Mouse (Mus musculus) midbrain, embryonic 16.5 days (tissue): ENCODE data around the gene Akr1b10. TPM values are rescaled to one million over a fixed set of nuclear protein-coding genes. Genes with fewer than 3 reads are reported as not detected.
A peak's percentile ranks its signal among the peaks of the same experiment; 100 is the strongest.

Experiments
- ATAC-seq: fragments of 200-750 bp; cut with Nextera tagmentation; 2 replicates; pipeline ENCODE4 v1.8.0; 2017; ENCODE audit warnings: moderate TSS enrichment
- H3K27ac ChIP-seq: fragments of 300-500 bp; sonication (generic); 2 replicates; pipeline ENCODE4 v1.5.1; 2014; ENCODE audit warnings: mild to moderate bottlenecking, low read length, mixed read lengths
- H3K27me3 ChIP-seq: fragments of 300-500 bp; sonication (generic); 2 replicates; pipeline ENCODE4 v1.6.1; 2014; ENCODE audit warnings: low read depth, low read length, mixed read lengths; ENCODE audit not compliant: control insufficient read depth, insufficient read depth
- H3K36me3 ChIP-seq: fragments of 300-500 bp; sonication (generic); 2 replicates; pipeline ENCODE4 v1.6.1; 2014; ENCODE audit warnings: mild to moderate bottlenecking, low read length, moderate library complexity, mixed read lengths; ENCODE audit not compliant: control insufficient read depth, insufficient read depth
- H3K4me1 ChIP-seq: fragments of 300-500 bp; sonication (generic); 2 replicates; pipeline ENCODE4 v1.6.1; 2014; ENCODE audit warnings: mild to moderate bottlenecking, low read length, mixed read lengths; ENCODE audit not compliant: control insufficient read depth, insufficient read depth
- H3K4me2 ChIP-seq: fragments of 300-500 bp; sonication (generic); 2 replicates; pipeline ENCODE4 v1.6.1; 2014; ENCODE audit warnings: mild to moderate bottlenecking, low read length, mixed read lengths
- H3K4me3 ChIP-seq: fragments of 300-500 bp; sonication (generic); 2 replicates; pipeline ENCODE4 v1.5.1; 2014; ENCODE audit warnings: low read depth, mild to moderate bottlenecking, low read length, moderate library complexity, mixed read lengths
- H3K9ac ChIP-seq: fragments of 300-500 bp; sonication (generic); 2 replicates; pipeline ENCODE4 v1.6.1; 2014; ENCODE audit warnings: low read depth, low read length, mixed read lengths
- H3K9me3 ChIP-seq: fragments of 300-500 bp; sonication (generic); replicated peaks from 2 replicates; pipeline ENCODE4 v1.6.1; 2014; ENCODE audit warnings: mild to moderate bottlenecking, low read length, mixed read lengths; ENCODE audit not compliant: control insufficient read depth, poor library complexity, severe bottlenecking
- WGBS: fragments of 180-500 bp; shearing (Covaris S2); extraction: QIAGEN DNeasy Blood & Tissue Kit; methylation state at CpG from one replicate; pipeline ENCODE4 v1.1.7; 2014; 5-methylcytosine and 5-hydroxymethylcytosine counted together
- polyA plus RNA-seq: library from polyadenylated mRNA; unstranded; fragments of >200 nt; fragmentation: Nextera tagmentation; extraction: Ambion mirVana; gene quantifications from 2 replicates; pipeline ENCODE4 v1.2.1, GENCODE M21; 2015

Gene Akr1b10
- polyA plus RNA-seq, result 8.2 and 11.9 TPM in 2 replicates

DNA sequence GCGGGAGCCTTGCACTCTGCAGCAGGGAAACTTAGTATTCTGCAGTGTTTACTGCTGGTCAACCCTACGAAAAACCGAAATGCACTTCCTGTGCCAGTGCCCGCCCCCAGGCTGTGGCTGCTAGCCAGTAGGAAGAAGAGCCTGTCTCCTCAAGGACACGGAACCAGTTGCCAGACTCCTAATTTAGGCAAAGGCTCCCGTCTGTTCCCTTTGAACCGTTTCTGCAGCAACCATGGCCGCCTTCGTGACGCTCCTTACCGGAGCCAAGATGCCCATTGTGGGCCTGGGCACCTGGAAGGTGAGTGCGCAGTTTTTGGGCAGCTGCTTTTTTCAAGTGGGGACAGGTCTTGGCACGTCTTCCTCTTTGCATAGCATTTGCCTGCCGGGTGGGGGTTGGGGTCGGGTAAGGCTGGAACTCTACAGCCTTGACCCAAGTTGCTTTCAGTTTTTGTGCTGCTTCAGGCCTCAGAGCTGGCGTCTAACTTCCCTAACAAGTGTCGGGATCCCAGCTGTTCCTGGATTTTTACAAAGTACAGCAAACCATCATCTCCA, at the start of gene Akr1b10:
Gene Akr1b10 (plus strand): TSS at position 109 of the 552 bp plus-strand sequence.
- Histone ChIP-seq H3K4me3 (peak within 1 kb of the TSS; percentile 42), H3K9me3 (no peaks in the 10 kb centered on the region), H3K4me1 (peaks cover 7% of the 10 kb centered on the region), H3K4me2 (peak within 1 kb of the TSS; percentile 70), H3K9ac (peak within 1 kb of the TSS; percentile 55), H3K27ac (peak within 1 kb of the TSS; percentile 11; the same call in 1 of the 2 replicates), H3K27me3 (no peaks in the 10 kb centered on the region), H3K36me3 (no peaks in the 10 kb centered on the region)
- under 1% methylated on average over 17 of the region's 17 CpGs for WGBS
- ATAC-seq, result peak; percentile 77

GRCm38 (mm10) chr6:34334673-34335072, 49.3 kb upstream of the Akr1b10 start:
- 94% methylated on average over 5 of the region's 5 CpGs for WGBS
- H3K27me3 ChIP-seq, result no peaks in the 10 kb centered on the region

DNA sequence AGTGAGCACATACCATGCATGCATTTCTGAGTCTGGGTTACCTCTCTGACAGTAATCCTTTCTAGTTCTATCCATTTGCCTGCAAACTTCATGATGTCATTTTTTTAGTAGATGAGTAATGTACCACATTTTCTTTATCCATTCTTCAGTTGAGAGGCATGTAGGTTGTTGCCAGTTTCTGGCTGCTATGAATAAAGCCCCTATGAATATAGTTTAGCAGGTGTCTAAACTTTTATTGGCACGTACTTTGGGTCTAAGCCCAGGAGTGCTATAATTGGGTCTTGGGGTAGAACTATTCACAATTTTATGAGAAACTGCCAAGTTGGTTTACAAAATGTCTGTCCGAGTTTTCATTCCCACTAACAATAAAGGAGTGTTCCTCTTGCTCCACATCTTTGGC, 46.2 kb upstream of the Akr1b10 start:
- 83% methylated on average over 2 of the region's 2 CpGs for WGBS
- H3K9me3 ChIP-seq, result no peaks in the 10 kb centered on the region
- H3K27ac ChIP-seq, result no peak overlapping the region
- no peak overlapping the region for H3K4me2 ChIP-seq
- no peaks in the 10 kb centered on the region for H3K27me3 ChIP-seq
- no peaks in the 10 kb centered on the region for H3K4me1 ChIP-seq
- no peak overlapping the region for H3K4me3 ChIP-seq
- no peak for ATAC-seq
- no peak overlapping the region for H3K9ac ChIP-seq
- H3K36me3 ChIP-seq, result no peaks in the 10 kb centered on the region

More at GRCm38 (mm10) chr6:34334673-34335072, 49.3 kb upstream of the Akr1b10 start:
- H3K4me3 ChIP-seq, result no peak overlapping the region
- no peaks in the 10 kb centered on the region for H3K36me3 ChIP-seq
- no peak overlapping the region for H3K9ac ChIP-seq
- H3K4me1 ChIP-seq, result no peaks in the 10 kb centered on the region
- no peaks in the 10 kb centered on the region for H3K9me3 ChIP-seq
- H3K27ac ChIP-seq, result no peak overlapping the region
- H3K4me2 ChIP-seq, result no peak overlapping the region
- ATAC-seq, result no peak

GRCm38 (mm10) chr6:34341991-34342390, 42.0 kb upstream of the Akr1b10 start:
- H3K4me3 ChIP-seq, result no peak overlapping the region
- no peaks in the 10 kb centered on the region for H3K36me3 ChIP-seq
- no peaks in the 10 kb centered on the region for H3K27me3 ChIP-seq
- H3K4me2 ChIP-seq, result no peak overlapping the region
- H3K27ac ChIP-seq, result no peak overlapping the region
- H3K4me1 ChIP-seq, result no peaks in the 10 kb centered on the region
- no peak overlapping the region for H3K9ac ChIP-seq
- WGBS, result 88% methylated on average over 4 of the region's 4 CpGs
- no peak for ATAC-seq
- H3K9me3 ChIP-seq, result no peaks in the 10 kb centered on the region

GRCm38 (mm10) chr6:34342476-34342875, 41.5 kb upstream of the Akr1b10 start:
- no peak overlapping the region for H3K4me2 ChIP-seq
- no peak overlapping the region for H3K4me3 ChIP-seq
- no peaks in the 10 kb centered on the region for H3K27me3 ChIP-seq
- no peaks in the 10 kb centered on the region for H3K36me3 ChIP-seq
- no peak for ATAC-seq
- no peaks in the 10 kb centered on the region for H3K9me3 ChIP-seq
- 93% methylated on average over 2 of the region's 2 CpGs for WGBS
- no peaks in the 10 kb centered on the region for H3K4me1 ChIP-seq
- H3K27ac ChIP-seq, result no peak overlapping the region
- H3K9ac ChIP-seq, result no peak overlapping the region

GRCm38 (mm10) chr6:34343426-34343825, 40.6 kb upstream of the Akr1b10 start:
- Histone ChIP-seq H3K36me3 (no peaks in the 10 kb centered on the region), H3K4me1 (no peaks in the 10 kb centered on the region), H3K4me2 (no peak overlapping the region), H3K4me3 (no peak overlapping the region), H3K27me3 (no peaks in the 10 kb centered on the region), H3K27ac (no peak overlapping the region), H3K9me3 (no peaks in the 10 kb centered on the region), H3K9ac (no peak overlapping the region)
- WGBS, result 75% methylated on average over 6 of the region's 6 CpGs
- ATAC-seq, result no peak

DNA sequence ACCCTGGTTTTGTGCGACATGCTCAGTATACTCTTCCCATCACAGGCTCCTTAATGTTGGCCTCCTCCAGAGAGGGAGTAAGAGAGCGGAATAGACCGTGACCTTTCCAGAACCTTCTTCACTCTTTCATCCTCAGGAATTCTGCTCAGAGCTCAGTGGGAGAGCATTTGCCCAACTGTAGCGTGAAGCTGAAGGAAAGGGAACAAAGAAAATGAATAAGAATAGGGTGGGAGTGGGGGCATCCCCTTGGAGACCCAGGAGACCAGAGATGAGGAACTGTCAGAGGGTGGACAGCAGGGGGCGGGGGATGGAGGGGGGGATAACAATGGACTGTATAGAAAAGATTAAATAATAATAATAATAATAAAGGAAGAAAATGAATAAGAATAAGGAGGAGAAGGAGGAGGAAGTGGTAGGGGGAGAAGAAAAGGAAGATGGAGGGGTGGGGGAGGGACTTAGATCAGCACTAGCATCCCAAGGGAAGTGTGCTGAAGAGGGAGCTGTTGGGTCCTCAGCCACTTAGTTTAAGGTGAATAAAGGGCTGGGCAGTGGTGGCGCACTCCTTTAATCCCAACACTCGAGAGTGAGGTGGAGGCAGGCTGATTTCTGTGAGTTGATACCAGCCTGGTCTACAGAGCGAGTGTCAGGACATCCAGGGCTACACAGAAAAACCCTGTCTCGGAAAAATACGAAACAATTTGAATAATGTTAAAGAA, 39.7 kb upstream of the Akr1b10 start:
- no peaks in the 10 kb centered on the region for H3K27me3 ChIP-seq
- H3K36me3 ChIP-seq, result no peaks in the 10 kb centered on the region
- no peak overlapping the region for H3K4me3 ChIP-seq
- no peaks in the 10 kb centered on the region for H3K4me1 ChIP-seq
- no peak overlapping the region for H3K27ac ChIP-seq
- no peaks in the 10 kb centered on the region for H3K9me3 ChIP-seq
- ATAC-seq, result no peak
- 27% methylated on average over 10 of the region's 10 CpGs for WGBS
- H3K4me2 ChIP-seq, result no peak overlapping the region
- H3K9ac ChIP-seq, result no peak overlapping the region

DNA sequence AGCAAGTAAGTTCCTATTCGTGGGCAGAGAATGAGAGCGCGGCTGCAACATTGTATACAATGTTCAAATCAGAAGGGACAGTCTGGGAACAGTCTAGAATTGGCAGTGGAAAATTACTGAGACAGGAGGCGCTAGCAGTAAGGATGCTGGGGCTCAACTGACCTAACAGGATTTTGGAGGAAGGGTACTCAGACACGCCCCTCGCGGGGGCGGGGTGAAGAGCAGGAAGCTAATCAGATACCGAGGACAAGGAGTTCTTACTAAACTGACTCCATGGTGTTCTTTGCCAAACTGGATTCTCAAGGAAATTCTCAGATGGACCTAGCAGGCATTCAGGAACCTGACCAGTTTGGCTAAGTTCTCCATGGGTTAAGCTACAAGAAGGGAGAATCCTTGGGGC, 39.1 kb upstream of the Akr1b10 start:
- H3K4me2 ChIP-seq, result no peak overlapping the region; the same call in 1 of the 2 replicates
- no peaks in the 10 kb centered on the region for H3K9me3 ChIP-seq

GRCm38 (mm10) chr6:34346096-34346898, 37.7 kb upstream of the Akr1b10 start:
- H3K9me3 ChIP-seq, result no peaks in the 10 kb centered on the region
- no peak overlapping the region for H3K4me3 ChIP-seq
- no peaks in the 10 kb centered on the region for H3K27me3 ChIP-seq
- H3K27ac ChIP-seq, result no peak overlapping the region
- H3K9ac ChIP-seq, result no peak overlapping the region
- 47% methylated on average over 14 of the region's 14 CpGs for WGBS
- H3K36me3 ChIP-seq, result no peaks in the 10 kb centered on the region
- no peaks in the 10 kb centered on the region for H3K4me1 ChIP-seq
- no peak overlapping the region for H3K4me2 ChIP-seq
- ATAC-seq, result peak; percentile 73; the same call in 1 of the 2 replicates

More for the DNA sequence above, 39.1 kb upstream of the Akr1b10 start:
- Histone ChIP-seq H3K27ac (no peak overlapping the region), H3K4me3 (no peak overlapping the region), H3K27me3 (no peaks in the 10 kb centered on the region), H3K36me3 (no peaks in the 10 kb centered on the region), H3K9ac (no peak overlapping the region), H3K4me1 (no peaks in the 10 kb centered on the region)
- WGBS, result 21% methylated on average over 9 of the region's 9 CpGs
- ATAC-seq, result no peak
